Mouse (Mus musculus): ENCODE measurements at regions not wholly inside any gene's neighbourhood (a gene's known extent, or its start where the extent isn't known, plus 50 kb on each side); places are given as distances from the start of the nearest gene placed in this dataset.
A peak's percentile ranks its signal among the peaks of the same experiment; 100 is the strongest.

DNA sequence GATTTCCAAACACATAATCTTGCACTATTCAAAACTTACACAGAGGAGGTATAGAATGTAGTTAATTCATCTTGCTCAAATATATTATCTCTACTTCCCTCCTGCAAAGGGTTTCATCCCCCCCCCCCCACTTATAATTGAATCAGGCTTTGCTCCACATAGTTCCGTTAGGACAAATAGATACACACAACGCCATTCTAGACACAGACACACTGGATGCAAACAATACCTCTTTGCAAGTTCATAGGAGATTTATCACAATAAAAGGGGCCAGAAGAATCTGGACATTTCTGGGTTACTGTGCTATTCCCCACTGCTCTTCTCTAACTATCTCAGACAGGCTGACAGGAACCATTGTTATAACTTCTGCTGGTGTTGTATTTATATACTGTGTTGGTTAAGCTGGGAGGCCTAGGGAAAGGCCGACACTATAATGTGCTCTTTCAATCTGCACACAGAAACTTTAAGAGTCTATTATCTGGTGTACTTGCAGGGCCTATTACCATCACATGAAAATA is 410.6 kb upstream of the Tenm3 start:
- no peak for DNase-seq (ENCODE audit: low spot score in 2 of 2)

DNA sequence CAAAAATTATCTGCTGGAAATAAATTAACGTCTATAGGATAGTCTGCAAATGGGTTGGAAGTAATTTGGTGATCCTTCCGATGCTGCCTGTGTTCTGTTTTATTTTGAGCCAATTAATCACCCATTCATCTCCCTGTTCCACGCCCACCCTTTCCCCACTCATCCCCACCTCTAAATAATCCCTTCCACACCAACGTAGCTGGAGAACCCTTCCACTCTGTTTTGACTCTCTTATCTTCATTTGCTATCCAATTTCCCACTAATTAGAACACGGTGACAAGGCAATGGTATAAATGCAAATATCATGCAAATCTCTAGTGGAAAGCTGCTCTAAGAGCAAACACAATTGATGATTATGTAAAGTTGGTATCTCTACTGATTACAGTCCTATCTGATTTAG is 399.3 kb upstream of the Tenm3 start:
- no peak for DNase-seq (ENCODE audit: low spot score in 2 of 2)

DNA sequence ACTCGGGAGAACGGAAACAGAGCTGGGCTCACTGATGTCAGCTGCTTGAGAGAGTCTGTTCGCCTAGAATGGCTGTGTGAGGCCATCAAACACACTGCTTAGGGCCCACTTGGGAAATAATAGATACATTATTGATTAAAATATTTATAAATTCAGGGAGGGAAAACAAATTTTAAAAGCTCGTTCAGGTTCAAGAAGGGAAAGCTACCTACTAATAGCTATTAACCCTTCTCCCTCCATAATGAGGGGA is 393.0 kb upstream of the Tenm3 start:
- no peak for DNase-seq (ENCODE audit: low spot score in 2 of 2)

DNA sequence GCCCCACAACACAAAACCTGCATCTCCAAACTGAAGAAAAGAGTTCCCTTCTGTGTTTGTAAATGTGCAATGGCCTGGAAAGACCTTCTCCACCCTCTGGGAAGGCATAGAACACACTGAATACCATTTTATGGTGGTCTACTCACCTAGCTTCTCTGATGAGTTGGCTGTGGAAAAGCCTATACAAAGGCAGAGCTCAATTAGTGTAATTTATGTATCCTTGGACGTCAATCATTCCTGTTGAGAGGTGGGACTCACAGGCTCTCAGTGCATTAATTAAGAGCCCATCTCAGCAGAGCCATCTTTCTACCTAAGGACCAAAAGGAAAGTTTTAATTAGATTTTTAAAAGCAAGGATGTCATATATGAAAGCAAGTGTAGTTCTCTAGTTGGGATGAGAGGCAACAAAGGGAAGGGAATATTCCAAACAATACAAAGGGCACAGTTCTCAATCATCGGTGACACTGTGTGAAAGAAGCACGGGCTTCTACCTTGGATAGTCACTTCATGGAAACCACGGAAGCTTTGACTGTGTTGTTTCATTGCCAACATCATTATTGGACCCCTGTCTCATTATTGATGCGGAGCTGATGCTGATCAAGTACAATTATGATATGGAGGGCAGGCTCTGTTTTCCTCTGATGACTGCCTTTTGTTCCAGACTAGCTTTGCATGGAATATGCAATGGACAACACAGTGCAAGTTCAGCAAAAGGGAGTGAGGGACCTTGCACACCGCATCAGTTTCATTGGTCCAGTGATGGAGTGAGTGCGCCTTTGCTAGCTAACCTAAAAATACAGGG is 392.5 kb upstream of the Tenm3 start:
- DNase-seq (ENCODE audit: low spot score in 2 of 2): no peak

DNA sequence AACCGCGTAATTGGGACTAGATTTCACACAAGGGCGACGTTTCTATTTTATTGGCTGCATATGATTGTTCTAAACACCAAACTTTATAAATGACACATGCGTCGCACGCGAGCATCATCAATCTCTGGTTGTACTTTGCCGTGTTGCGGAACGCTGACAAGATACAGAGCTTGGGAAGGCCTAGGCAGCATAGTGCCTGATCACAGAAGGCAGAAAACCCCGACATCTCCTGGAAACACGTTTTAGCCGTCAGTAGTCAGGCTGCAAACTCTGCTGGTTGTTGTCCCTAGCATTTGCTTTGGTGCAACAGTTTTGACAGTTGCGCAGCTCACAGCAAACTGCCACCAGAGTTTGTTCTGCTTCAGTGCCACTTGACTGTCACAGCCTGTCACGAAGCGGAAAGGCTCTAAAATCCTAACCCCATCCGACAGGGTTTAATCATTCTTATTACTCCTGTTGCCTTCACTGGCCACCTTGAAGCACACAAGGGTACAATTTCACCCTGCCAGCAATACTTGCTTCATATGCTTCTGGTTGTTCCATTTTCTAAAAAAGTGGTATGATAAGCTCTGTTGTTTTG is 380.2 kb upstream of the Tenm3 start:
- peak in 1 of 2 experiments; percentile 9 for DNase-seq (ENCODE audit: low spot score in 2 of 2)

DNA sequence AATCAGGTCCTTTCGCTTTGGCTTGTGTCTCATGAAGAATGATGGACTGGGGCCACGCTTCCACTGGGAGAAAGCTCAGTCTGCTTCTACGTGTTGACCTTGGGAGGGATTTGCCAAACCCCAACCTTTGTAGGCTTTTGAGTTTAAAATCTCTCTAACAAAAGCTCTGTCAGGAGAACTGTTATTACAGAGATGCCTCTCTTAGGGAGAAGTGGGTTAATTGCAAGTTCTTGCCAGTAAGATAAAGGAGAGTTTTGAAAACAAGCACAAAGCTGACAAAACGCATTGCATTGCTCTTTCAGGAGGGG is 351.5 kb upstream of the Tenm3 start:
- no peak for DNase-seq (ENCODE audit: low spot score in 2 of 2)

DNA sequence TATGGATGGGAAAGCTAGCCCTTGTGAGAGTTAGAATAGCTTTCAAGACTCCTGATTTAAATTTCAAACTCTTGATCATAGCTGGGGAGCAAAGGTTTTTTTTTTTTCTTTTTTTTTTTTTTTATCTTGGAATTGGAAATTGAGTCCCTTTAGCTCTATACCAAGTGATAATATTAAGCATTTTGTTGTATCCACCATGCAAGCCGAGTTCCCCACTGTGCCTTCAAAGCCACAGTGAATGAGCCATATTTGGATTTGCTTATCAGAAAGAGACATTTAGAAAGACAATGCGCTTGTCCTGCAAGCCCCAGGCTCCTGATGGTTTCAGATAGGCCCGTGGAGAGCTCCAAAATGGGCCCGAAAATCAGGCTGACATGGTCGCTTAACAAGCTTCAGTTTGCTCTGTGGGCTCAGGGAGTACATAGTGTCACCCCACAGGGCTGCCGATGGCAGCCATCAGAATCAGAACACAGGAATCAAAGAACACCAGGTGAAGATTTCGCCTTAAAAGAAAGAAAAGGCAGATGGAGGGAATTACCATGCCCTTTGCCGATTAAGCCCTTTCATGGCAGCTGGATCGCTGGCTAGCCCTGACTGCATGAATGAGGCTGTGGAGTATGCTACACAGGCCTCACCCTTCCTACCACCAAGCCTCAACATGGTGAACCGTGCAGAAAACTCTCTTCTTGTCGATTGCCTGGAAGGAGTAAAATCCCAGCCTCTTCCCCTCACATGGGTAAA is 351.0 kb upstream of the Tenm3 start:
- DNase-seq (ENCODE audit: low spot score in 2 of 2): no peak

DNA sequence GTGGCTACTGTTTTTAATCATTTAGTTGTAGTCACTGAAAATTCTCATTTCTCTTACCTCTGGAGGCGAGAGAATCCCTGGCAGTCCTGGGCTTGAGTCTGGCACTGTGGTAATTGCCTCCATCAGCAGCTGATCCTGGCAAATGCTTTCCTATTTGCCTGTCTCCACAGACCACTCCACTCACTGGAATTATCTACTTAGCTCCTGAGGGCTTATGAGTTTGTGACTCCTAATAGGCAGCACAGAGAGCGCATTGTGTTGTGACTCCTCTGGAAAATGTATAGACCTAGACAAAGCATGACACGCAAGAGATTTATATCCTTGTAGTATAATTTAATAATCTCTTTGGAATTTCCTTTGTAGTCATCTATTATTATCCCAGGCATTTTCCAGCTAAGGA is 343.1 kb upstream of the Tenm3 start:
- DNase-seq (ENCODE audit: low spot score in 2 of 2): no peak

DNA sequence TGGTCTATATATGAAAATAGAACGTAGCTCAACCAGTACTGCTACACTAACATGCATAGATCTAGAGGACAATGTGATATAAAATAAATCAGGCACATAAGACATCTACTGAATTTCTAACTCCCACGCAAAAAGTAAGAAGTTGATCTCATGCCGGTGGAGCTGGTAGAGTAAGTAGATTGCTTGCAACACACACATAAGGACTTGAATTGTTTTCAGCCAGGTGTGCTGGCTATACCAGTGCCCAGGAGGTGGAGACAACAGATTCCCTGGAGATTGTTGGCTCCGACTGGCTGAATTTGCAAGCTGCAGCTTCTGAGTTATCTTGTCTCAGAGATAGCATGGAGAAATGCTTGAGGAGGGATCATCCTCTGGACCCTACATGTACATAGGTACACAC is 331.6 kb upstream of the Tenm3 start:
- no peak for DNase-seq (ENCODE audit: low spot score in 2 of 2)

DNA sequence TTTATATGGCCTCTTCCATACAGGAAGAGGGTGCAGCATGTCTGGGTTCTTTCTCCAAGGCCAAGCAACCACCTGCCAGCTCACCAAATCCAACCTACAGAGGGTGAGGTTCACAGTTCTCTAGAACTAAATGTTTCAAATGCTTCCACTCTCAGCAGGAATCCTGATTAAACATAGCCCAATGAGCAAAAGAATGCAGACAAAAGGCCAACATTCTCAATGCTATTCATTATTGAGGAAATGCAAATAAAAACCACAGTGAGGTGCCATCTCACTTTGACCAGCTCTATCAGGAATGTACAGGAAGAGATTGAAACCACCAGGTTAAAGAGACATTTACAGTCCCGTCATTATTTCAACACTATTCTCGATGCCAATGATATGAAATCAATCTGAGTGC is 331.2 kb upstream of the Tenm3 start:
- no peak for DNase-seq (ENCODE audit: low spot score in 2 of 2)

DNA sequence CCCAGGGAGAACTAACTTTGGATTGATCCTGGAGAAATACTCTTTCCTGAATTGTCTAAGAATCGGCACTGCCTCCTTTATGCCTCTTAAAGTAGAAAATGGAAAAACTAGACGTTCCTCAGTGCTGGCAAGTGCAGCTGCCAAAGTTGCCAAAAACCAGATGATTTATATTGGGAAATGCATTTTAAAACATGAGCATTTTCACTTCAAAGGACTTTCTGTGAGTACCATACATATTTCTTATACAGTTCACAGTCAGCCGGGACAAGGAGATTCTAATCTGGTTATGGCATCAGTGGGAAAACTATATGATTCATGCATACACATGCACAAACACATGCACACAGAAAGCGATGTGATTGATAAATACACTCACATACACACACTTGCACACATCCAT is 315.6 kb upstream of the Tenm3 start:
- no peak for DNase-seq (ENCODE audit: low spot score in 2 of 2)

DNA sequence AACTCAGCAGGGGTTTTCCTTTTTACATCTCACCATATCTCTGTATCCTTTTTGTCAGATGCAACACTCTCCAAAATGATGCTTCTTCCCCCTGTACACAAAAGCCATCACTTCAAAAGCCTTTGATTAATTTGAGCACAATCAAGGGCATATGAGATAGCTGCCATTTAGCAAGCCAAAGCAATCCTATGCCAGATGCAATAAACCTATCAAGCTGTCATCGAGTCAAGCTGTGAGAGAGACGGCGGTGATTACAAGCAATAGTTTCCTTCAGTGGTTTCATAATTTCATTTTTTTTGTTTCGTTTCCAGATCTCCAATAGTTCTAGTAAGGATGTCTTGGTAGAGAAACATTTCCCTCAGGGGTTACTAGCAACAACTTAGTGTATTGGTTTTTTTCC is 314.4 kb upstream of the Tenm3 start:
- DNase-seq (ENCODE audit: low spot score in 2 of 2): no peak

DNA sequence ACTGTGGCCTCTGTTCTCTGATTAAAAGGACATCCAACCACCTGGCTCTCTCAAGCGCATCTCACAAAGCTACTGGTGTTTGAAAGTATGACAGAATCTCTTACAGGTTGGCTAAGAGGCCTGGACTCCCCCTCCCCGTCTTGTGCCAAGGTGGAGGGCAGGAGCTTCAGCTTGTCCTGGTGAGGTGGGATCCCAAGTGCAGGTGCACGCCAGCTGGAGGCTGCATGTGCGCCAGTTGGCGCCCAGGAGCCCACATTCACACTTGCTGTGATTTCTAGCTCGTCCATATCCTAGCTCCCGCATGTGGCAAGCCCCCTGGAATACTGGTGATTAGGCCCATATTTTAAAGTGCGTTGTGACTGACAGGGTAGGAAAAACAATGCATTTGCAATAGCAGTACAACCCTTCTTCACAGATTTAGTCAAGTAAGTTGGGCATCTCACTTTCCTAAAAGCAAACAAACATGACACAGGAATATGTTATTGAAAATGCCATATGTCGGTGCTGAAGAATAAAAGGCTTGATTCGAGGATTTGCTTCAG is 292.8 kb upstream of the Tenm3 start:
- no peak for DNase-seq (ENCODE audit: low spot score in 2 of 2)

DNA sequence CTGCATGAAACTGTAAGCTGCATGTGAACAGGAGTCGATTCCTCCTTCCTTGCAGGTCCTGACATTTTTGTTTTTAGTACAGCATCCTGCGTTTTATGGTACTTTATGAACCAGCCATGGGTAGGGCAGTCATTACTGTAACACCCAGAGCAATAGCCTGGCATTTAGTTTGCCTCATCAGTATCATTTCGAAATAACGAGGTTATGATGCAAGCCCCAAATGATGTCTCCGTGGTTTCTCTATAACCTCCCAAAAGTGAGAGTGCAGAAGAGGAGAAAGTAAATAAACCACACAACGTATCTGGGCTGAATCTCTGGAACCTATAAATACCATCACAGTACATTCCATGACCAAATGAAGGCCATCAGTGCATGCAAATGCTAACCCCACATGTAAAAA is 265.3 kb upstream of the Tenm3 start:
- no peak for DNase-seq (ENCODE audit: low spot score in 2 of 2)

DNA sequence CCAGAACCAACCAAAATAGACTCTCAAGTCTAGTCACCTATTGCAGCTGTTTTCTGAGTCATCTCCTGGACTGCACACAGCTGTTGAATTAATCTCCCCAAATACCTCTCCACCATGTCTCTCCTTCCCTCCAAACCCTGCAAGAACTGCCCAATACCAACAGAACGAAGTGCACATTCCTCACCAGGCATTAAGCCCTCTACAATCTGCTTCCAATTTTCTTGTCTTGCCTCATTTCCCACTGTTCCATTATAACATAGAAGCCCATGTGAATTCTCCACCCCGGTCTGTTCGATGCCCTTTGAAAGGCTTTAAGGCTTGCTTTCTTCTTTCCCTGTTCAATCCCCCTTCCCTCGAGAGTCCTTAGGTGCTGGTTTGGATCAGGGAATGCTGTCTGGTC is 264.9 kb upstream of the Tenm3 start:
- DNase-seq (ENCODE audit: low spot score in 2 of 2): no peak

DNA sequence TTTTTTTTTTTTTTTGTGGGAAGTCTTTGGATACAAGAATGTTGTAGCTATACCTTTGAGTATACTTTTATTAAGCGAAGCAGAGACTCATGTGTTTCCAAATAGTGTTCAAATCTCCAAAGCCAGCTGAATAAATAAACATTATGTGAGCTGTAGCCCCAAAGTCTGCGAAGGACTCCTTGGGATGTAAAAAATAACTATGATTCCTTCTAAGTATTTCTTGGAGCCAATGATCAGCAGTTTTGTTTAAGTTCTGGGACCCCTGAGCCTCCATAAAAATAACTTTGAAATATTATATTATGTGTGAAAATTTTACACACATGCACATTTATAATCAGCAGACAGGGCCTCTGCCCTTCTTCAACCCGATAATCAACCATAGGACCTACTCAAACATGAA is 262.8 kb upstream of the Tenm3 start:
- DNase-seq (ENCODE audit: low spot score in 2 of 2): no peak

DNA sequence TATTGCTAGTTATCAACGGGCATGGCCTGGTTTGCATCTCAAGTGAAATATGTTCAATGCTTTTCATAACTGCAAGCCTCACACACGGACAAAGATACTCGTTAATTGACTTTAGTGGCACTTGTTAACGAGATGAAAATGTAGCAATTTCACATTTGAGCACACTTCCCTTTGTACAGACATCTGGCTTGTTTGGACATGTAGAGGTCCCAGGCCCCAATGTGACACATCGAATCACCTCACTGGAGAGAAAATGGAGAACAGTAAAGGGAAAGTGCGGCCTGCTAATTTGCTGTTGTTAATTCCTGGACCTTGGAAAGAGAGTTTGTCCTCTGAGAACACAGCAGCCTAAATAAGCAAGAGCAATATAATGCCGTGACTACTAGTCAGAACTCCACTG is 257.4 kb upstream of the Tenm3 start:
- no peak for DNase-seq (ENCODE audit: low spot score in 2 of 2)

DNA sequence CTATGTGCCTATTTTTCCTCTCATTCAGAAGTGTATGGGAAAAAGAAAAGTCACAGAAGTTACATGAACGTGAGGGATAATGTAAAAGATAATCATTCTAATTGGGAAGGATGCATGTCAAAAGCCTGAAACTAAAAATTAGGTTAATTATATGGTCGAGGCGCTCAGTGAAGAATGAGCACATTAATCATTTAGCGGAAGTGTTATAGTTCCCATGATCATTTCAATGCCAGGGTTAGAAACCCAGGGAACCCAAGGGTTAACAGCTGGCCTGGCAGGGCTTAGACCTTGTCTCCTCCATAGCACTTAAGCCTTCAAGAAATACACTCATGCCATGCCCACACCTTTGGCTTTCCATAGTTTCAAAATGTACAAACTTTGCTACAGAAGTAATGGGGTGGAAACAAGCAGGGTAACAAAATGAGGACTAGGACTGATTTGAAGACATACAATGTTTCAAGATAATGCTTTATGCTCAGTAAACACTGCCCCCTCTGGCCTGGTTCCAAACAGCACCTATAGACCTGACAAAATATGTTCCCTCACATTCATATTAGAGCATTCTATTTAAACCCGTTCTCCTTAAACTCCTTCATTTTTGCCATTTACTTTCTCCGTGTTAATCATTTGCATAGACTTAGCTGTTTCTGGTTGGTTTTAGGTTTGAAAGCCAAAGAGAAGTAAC is 240.6 kb upstream of the Tenm3 start:
- DNase-seq (ENCODE audit: low spot score in 2 of 2): no peak

DNA sequence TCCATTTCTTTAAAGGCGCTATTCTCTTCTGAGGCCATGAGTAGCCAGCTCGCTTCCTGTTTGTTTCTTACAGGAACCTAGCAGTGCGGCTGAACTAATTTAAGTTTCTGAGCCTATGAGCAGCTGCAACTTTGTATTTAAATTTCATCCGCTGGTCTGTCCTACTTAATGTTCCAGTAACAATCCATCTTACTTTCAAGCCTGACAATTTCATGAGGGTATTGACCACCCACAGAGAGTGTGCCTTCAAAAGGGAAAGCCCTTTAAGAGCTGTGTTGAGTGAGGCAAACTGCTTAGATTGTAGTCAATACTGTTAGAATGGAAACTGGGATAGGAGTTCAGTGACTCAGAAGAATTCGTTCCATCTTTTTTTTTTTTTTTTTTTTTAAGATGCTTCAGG is 225.7 kb upstream of the Tenm3 start:
- no peak for DNase-seq (ENCODE audit: low spot score in 2 of 2)

DNA sequence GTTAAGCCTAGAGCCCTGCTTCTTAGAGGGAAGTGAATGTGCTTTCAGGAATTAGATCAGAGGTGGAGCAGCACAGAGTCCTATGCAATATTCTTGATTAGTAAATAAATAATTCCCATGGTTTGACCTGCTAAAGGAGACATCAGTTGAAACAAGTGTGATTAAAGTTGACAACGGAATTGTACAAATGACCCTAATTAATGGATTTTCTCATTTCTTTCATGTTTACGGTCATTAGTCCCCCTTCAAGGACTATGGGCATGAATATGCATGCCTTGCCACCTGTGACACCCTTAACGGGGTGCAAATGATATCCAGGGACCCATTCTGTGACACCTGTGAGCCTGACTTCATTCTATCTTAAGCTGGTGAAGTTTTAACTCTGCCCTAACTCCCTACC is 219.5 kb upstream of the Tenm3 start:
- DNase-seq (ENCODE audit: low spot score in 2 of 2): no peak

DNA sequence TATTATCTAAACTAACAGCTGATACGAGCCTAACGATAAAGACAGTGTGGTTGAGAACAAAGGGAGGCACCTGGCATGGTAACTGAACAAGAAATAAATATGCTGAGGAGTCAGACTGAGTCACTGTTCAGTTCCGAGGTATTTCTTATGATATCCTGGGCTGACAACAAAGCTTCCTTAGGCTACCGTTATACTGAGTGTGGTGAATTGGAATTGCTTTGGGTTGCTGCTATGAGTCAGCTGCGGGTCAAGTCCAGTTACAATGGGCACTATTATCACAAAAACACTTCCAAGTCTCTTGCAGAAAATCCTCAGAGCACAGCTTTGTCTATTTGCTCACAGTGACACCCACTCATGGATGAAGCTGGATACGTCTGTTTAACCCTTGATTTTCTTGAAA is 199.5 kb upstream of the Tenm3 start:
- no peak for DNase-seq (ENCODE audit: low spot score in 2 of 2)

Data from layer of hippocampus, adult 18-20 months (tissue).